13 mouse cellular contexts compared by ENCODE assay signal in genomic region chr5:142417104-142417503, GRCm38 (mm10). TPM values are rescaled to one million over a fixed set of nuclear protein-coding genes. Genes with fewer than 3 reads are reported as not detected.
DNase-seq lines count a peak whose midpoint lies in the region; ATAC-seq and TF ChIP-seq lines count a peak whose summit lies in the region.
"Had no signal": no experiment of that assay in that cellular context is flagged by ENCODE, and none has a peak within 500 bp of the region (broad histone marks: within the 10 kb centered on the region; RNA-seq: fewer than 3 reads in every experiment).

No protein-coding gene starts in this region.

- no peak for DNase-seq in hindbrain, embryonic 10.5 days (ENCODE audit: low spot score)
- no peak for DNase-seq in hindbrain, postnatal 0 days (ENCODE audit: low spot score)
- no peak for DNase-seq in midbrain, embryonic 10.5 days (ENCODE audit: low spot score)
- no peak for DNase-seq in midbrain, embryonic 14.5 days
- DNase-seq in kidney, postnatal 0 days (ENCODE audit: low spot score), result no peak
- DNase-seq in thymus, postnatal 25 days, result peak; percentile 35
- DNase-seq: lung, postnatal 10 days; right cerebral cortex, postnatal 14 days had no signal

- H3K4me1 ChIP-seq in hindbrain, embryonic 10.5 days (replicated peaks), result peaks cover 64% of the 10 kb centered on the region
- H3K4me1 ChIP-seq in hindbrain, postnatal 0 days (ENCODE audit: insufficient read depth, low read length), result 0 out of 2 replicates have a peak, but pooled peaks cover 5% of the 10 kb centered on the region
- H3K4me1 ChIP-seq in midbrain, embryonic 10.5 days, result peaks cover 76% of the 10 kb centered on the region
- H3K4me1 ChIP-seq in midbrain, embryonic 14.5 days (ENCODE audit: control insufficient read depth, insufficient read depth, low read length), result peaks cover 11% of the 10 kb centered on the region; the same call in 1 of the 2 replicates
- peaks cover 33% of the 10 kb centered on the region for H3K4me1 ChIP-seq in kidney, postnatal 0 days (replicated peaks; ENCODE audit: insufficient read depth, low read length)
- H3K4me1 ChIP-seq in intestine, embryonic 16.5 days (ENCODE audit: control insufficient read depth, insufficient read depth, low read length), result peaks cover 46% of the 10 kb centered on the region

- no peak overlapping the region for H3K4me2 ChIP-seq in hindbrain, postnatal 0 days (ENCODE audit: low read depth, low read length)
- no peak overlapping the region for H3K4me2 ChIP-seq in midbrain, embryonic 14.5 days (ENCODE audit: low read length)
- no peak overlapping the region for H3K4me2 ChIP-seq in kidney, postnatal 0 days (ENCODE audit: low read length)
- no peak overlapping the region for H3K4me2 ChIP-seq in intestine, embryonic 16.5 days (ENCODE audit: low read depth, low read length)
- H3K4me2 ChIP-seq: embryonic facial prominence, embryonic 15.5 days; forebrain, embryonic 13.5 days had no signal

- no peak for ATAC-seq in hindbrain, postnatal 0 days
- ATAC-seq in midbrain, embryonic 14.5 days (ENCODE audit: low FRiP score, low TSS enrichment), result no peak
- ATAC-seq in kidney, postnatal 0 days (replicated peaks; ENCODE audit: low FRiP score, low read depth), result peak; percentile 45; the same call in 1 of the 2 replicates
- no peak for ATAC-seq in intestine, embryonic 16.5 days
- ATAC-seq: forebrain, embryonic 13.5 days had no signal

- no peaks in the 10 kb centered on the region for H3K9me3 ChIP-seq in hindbrain, embryonic 10.5 days
- no peaks in the 10 kb centered on the region for H3K9me3 ChIP-seq in hindbrain, postnatal 0 days (ENCODE audit: low read length)
- no peaks in the 10 kb centered on the region for H3K9me3 ChIP-seq in midbrain, embryonic 10.5 days (replicated peaks)
- no peaks in the 10 kb centered on the region for H3K9me3 ChIP-seq in midbrain, embryonic 14.5 days (ENCODE audit: control insufficient read depth, low read length)
- no peaks in the 10 kb centered on the region for H3K9me3 ChIP-seq in kidney, postnatal 0 days (replicated peaks; ENCODE audit: low read length)
- H3K9me3 ChIP-seq in intestine, embryonic 16.5 days (ENCODE audit: control insufficient read depth, low read length), result no peaks in the 10 kb centered on the region
- H3K9me3 ChIP-seq: embryonic facial prominence, embryonic 15.5 days; forebrain, embryonic 13.5 days had no signal

- H3K36me3 ChIP-seq in hindbrain, embryonic 10.5 days, result peaks cover 66% of the 10 kb centered on the region
- H3K36me3 ChIP-seq in hindbrain, postnatal 0 days (ENCODE audit: insufficient read depth, low read length), result no peaks in the 10 kb centered on the region
- peaks cover 58% of the 10 kb centered on the region for H3K36me3 ChIP-seq in midbrain, embryonic 10.5 days
- H3K36me3 ChIP-seq in midbrain, embryonic 14.5 days (ENCODE audit: control insufficient read depth, insufficient read depth, low read length), result peaks cover 6% of the 10 kb centered on the region; the same call in 1 of the 2 replicates
- 0 out of 2 replicates have a peak, but pooled peaks cover 3% of the 10 kb centered on the region for H3K36me3 ChIP-seq in kidney, postnatal 0 days (ENCODE audit: insufficient read depth, low read length)
- peaks cover 5% of the 10 kb centered on the region; the same call in 1 of the 2 replicates for H3K36me3 ChIP-seq in intestine, embryonic 16.5 days (ENCODE audit: control insufficient read depth, insufficient read depth, low read length)

- H3K9ac ChIP-seq in hindbrain, postnatal 0 days (replicated peaks; ENCODE audit: low read length), result no peak overlapping the region
- no peak overlapping the region for H3K9ac ChIP-seq in midbrain, embryonic 14.5 days (replicated peaks; ENCODE audit: low read length)
- H3K9ac ChIP-seq in kidney, postnatal 0 days (ENCODE audit: low read depth, low read length), result no peak overlapping the region
- no peak overlapping the region for H3K9ac ChIP-seq in intestine, embryonic 16.5 days (ENCODE audit: low read depth, low read length)
- H3K9ac ChIP-seq: embryonic facial prominence, embryonic 15.5 days; forebrain, embryonic 13.5 days had no signal

- no peaks in the 10 kb centered on the region for H3K27me3 ChIP-seq in hindbrain, embryonic 10.5 days (ENCODE audit: insufficient read depth, poor library complexity, severe bottlenecking)
- no peaks in the 10 kb centered on the region for H3K27me3 ChIP-seq in hindbrain, postnatal 0 days (ENCODE audit: insufficient read depth, low read length)
- H3K27me3 ChIP-seq in midbrain, embryonic 10.5 days (ENCODE audit: low read depth, poor library complexity, severe bottlenecking), result no peaks in the 10 kb centered on the region
- H3K27me3 ChIP-seq in midbrain, embryonic 14.5 days (ENCODE audit: control insufficient read depth, insufficient read depth, low read length), result no peaks in the 10 kb centered on the region
- no peaks in the 10 kb centered on the region for H3K27me3 ChIP-seq in kidney, postnatal 0 days (ENCODE audit: insufficient read depth, low read length)
- H3K27me3 ChIP-seq in intestine, embryonic 16.5 days (replicated peaks; ENCODE audit: control insufficient read depth, insufficient read depth, low read length), result no peaks in the 10 kb centered on the region
- H3K27me3 ChIP-seq: embryonic facial prominence, embryonic 15.5 days; forebrain, embryonic 13.5 days had no signal

- WGBS in hindbrain, embryonic 10.5 days, result 52% methylated on average over 3 of the region's 3 CpGs
- WGBS in hindbrain, postnatal 0 days, result 60% methylated on average over 3 of the region's 3 CpGs
- 48% methylated on average over 3 of the region's 3 CpGs for WGBS in midbrain, embryonic 10.5 days
- 61% methylated on average over 3 of the region's 3 CpGs for WGBS in midbrain, embryonic 14.5 days
- WGBS in kidney, postnatal 0 days, result 63% methylated on average over 3 of the region's 3 CpGs
- WGBS in intestine, embryonic 16.5 days, result 77% methylated on average over 3 of the region's 3 CpGs

- no peak overlapping the region for H3K4me3 ChIP-seq in hindbrain, embryonic 10.5 days
- no peak overlapping the region for H3K4me3 ChIP-seq in hindbrain, postnatal 0 days (ENCODE audit: low read length)
- no peak overlapping the region for H3K4me3 ChIP-seq in midbrain, embryonic 10.5 days
- H3K4me3 ChIP-seq in midbrain, embryonic 14.5 days (replicated peaks; ENCODE audit: low read depth, low read length), result no peak overlapping the region
- no peak overlapping the region for H3K4me3 ChIP-seq in kidney, postnatal 0 days (replicated peaks; ENCODE audit: low read depth, low read length)
- no peak overlapping the region for H3K4me3 ChIP-seq in intestine, embryonic 16.5 days (ENCODE audit: low read length)
- H3K4me3 ChIP-seq: embryonic facial prominence, embryonic 15.5 days; forebrain, embryonic 13.5 days; heart, adult 2 months; myocyte had no signal

- no peak for TF ChIP-seq CTCF in hindbrain, postnatal 0 days (IDR thresholded peaks at IDR 0.05; ENCODE audit: low read depth)
- TF ChIP-seq CTCF in kidney, postnatal 0 days (IDR thresholded peaks at IDR 0.05; ENCODE audit: low read depth), result no peak

- H3K27ac ChIP-seq in hindbrain, embryonic 10.5 days, result peak overlapping the region; percentile 76
- no peak overlapping the region for H3K27ac ChIP-seq in hindbrain, postnatal 0 days
- H3K27ac ChIP-seq in midbrain, embryonic 10.5 days (replicated peaks), result peak overlapping the region; percentile 46; the same call in 1 of the 2 replicates
- H3K27ac ChIP-seq in midbrain, embryonic 14.5 days (replicated peaks; ENCODE audit: low read depth, low read length), result no peak overlapping the region
- no peak overlapping the region; the same call in 1 of the 2 replicates for H3K27ac ChIP-seq in kidney, postnatal 0 days
- H3K27ac ChIP-seq in intestine, embryonic 16.5 days (ENCODE audit: low read length), result no peak overlapping the region
- H3K27ac ChIP-seq: forebrain, embryonic 13.5 days had no signal

RNA-seq across cellular contexts. Expression of gene Foxk1, which starts 15.8 kb away (rescaled TPM):
- 5.2 and 5.5 TPM in 2 replicates for polyA plus RNA-seq in hindbrain, embryonic 10.5 days (2016; fragmentation: Nextera tagmentation; extraction: Ambion mirVana)
- total RNA-seq in hindbrain, postnatal 0 days (2014; rRNA removed), result 23.3 and 24.0 TPM in 2 replicates
- polyA plus RNA-seq in hindbrain, postnatal 0 days (2015; fragmentation: Nextera tagmentation; extraction: Ambion mirVana), result 4.6 and 6.0 TPM in 2 replicates
- 3.7 and 5.3 TPM in 2 replicates for polyA plus RNA-seq in midbrain, embryonic 10.5 days (2016; fragmentation: Nextera tagmentation; extraction: Ambion mirVana)
- 4.2 and 4.6 TPM in 2 replicates for polyA plus RNA-seq in midbrain, embryonic 14.5 days (2014; fragmentation: Nextera tagmentation; extraction: Ambion mirVana)
- 5.6 and 5.8 TPM in 2 replicates for polyA plus RNA-seq in kidney, postnatal 0 days (2015; fragmentation: Nextera tagmentation; extraction: Ambion mirVana)
- 1.9 and 2.0 TPM in 2 replicates for polyA plus RNA-seq in intestine, embryonic 16.5 days (2015; fragmentation: Nextera tagmentation; extraction: Ambion mirVana)

RNA-seq across cellular contexts. Expression of gene Ap5z1, which starts 46.6 kb away (rescaled TPM):
- polyA plus RNA-seq in hindbrain, embryonic 10.5 days (2016; fragmentation: Nextera tagmentation; extraction: Ambion mirVana), result 13.5 and 16.9 TPM in 2 replicates
- 12.8 and 22.1 TPM in 2 replicates for total RNA-seq in hindbrain, postnatal 0 days (2014; rRNA removed)
- 7.5 and 7.9 TPM in 2 replicates for polyA plus RNA-seq in hindbrain, postnatal 0 days (2015; fragmentation: Nextera tagmentation; extraction: Ambion mirVana)
- 12.3 and 14.6 TPM in 2 replicates for polyA plus RNA-seq in midbrain, embryonic 10.5 days (2016; fragmentation: Nextera tagmentation; extraction: Ambion mirVana)
- 12.6 and 13.9 TPM in 2 replicates for polyA plus RNA-seq in midbrain, embryonic 14.5 days (2014; fragmentation: Nextera tagmentation; extraction: Ambion mirVana)
- polyA plus RNA-seq in kidney, postnatal 0 days (2015; fragmentation: Nextera tagmentation; extraction: Ambion mirVana), result 6.4 and 8.8 TPM in 2 replicates
- polyA plus RNA-seq in intestine, embryonic 16.5 days (2015; fragmentation: Nextera tagmentation; extraction: Ambion mirVana), result 17.3 and 21.6 TPM in 2 replicates

Comparison
In these comparisons a context has a peak if more than half of its experiments do, and no peak if none do; other contexts are left out.
1. H3K27ac ChIP-seq: peak in hindbrain, embryonic 10.5 days (single experiment) and midbrain, embryonic 10.5 days (single experiment); none in hindbrain, postnatal 0 days (single experiment), midbrain, embryonic 14.5 days (single experiment), kidney, postnatal 0 days (single experiment) and intestine, embryonic 16.5 days (single experiment).